Mouse (Mus musculus) bone marrow macrophage, adult 2 months (primary cell): ENCODE results near the gene Ebi3.

Experiments
- CTCF ChIP-seq: IDR thresholded peaks from 2 replicates; pipeline ENCODE4 v1.5.1; 2012; ENCODE audit warnings: low read depth, mild to moderate bottlenecking, low read length, moderate library complexity
- POLR2A ChIP-seq: IDR thresholded peaks from 2 replicates; pipeline ENCODE4 v1.6.1; 2012; ENCODE audit warnings: mild to moderate bottlenecking, low read depth, low read length, borderline replicate concordance

GRCm38 (mm10) chr17:55957726-55958583 is 5.5 kb downstream of the Ebi3 start:
- no peak for TF ChIP-seq CTCF
- no peak for TF ChIP-seq POLR2A
